Mouse (Mus musculus) megakaryocyte progenitor cell, adult 5-6 weeks (primary cell): ENCODE results near the gene Ntrk2. TPM values are rescaled to one million over a fixed set of nuclear protein-coding genes. Genes with fewer than 3 reads are reported as not detected.

Source experiments
- ATAC-seq: replicated peaks from 2 replicates; pipeline ENCODE4 v1.8.0; 2016; ENCODE audit warnings: mild to moderate bottlenecking, moderate TSS enrichment, inconsistent platforms; ENCODE audit not compliant: poor library complexity
- total RNA-seq, 2 experiments: library from RNA; stranded (forward) in 1 of 2; stranded (reverse) in 1 of 2; fragments of 157-497, 149-512 nt in 1 of 2; fragments of 200-1000 nt in 1 of 2; gene quantifications; 2 replicates each; pipeline versions ENCODE4 v1.2.3 to v1.2.4; 2015 to 2017

The Ntrk2 gene
- total RNA-seq, 2 experiments from 2014 or later = not detected

DNA sequence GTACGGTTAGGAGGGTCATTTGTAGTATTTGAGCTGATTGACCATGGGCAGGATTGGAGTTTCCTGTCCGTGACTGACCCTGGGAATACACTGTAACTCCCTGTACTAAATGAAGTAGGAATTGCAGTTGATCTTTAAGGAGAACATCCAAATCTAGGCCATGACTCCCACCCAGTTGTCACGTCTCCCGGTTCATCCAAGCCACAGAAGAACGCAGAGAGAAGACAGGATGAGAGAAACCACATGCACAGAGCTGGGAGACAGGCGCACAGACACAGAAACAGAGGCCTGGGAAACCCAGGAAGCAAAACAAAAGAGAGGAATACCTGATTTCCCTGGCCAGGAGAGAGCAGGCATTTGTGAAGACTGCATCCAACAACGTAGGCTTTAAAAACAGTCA is 117.1 kb downstream of the Ntrk2 start:
- no peak for ATAC-seq

DNA sequence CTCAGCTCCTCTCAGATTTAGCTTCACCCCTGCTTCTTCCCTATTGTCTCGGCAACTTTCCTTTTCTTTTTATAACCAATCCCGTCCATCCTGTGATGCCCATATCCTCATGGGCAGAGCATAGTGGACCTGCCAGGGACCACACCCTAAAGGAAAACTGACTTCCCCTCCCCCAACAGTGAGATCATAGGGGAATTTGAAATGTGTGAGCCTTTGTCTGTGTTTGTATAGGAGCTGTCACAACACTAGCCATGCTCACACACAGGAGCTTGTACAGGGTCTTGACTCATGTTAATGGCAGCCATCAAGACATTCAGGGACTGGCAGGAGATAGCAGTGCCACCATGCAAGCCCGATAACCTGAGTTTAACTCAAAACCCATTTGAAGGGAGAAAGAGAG is 118.1 kb downstream of the Ntrk2 start:
- ATAC-seq = no peak

DNA sequence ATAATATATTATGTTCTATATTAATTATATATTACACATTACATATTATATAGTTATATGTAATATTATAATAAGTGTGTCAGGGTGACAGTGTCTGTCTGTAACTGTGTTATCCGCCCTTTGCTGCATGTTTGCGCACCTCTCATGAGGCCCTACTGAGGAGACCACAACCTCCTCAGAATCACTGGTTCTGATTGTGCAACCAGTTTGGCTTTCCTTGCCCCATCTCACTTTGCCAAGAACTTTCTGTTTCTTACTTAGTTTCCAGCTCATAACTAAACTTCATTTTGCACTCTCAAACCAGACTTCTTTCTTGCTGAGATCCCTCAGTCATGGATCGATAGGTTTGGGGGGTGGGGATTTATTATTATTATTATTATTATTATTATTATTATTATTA is 120.8 kb downstream of the Ntrk2 start:
- no peak for ATAC-seq

DNA sequence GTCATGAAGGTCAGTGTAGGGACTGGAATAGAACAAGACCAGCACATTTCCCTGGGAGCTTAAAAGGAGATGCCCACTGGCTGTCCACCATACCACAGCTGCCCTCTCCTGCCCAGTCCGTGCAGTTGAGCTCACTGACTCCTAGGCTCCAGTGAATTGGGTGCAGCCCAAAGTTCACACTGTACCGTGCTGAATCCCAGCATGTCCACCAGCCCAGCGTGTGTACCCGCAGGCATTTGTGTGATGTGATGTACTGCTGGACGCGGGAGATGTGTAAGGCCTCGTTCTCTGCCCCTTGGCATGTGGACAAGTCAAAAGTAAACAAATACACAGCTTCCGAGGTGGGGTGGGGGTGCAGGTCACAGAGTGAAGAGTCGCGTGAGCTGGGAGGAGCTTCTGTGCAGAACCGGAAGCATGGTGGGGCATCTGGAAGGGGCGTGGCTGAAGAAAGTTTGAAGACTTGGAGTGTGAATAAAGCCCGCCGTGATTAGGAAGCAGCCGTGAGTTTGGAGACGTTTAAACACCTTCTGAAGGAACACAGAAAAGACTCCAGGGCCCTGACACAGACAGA is 121.4 kb downstream of the Ntrk2 start:
- ATAC-seq = no peak

DNA sequence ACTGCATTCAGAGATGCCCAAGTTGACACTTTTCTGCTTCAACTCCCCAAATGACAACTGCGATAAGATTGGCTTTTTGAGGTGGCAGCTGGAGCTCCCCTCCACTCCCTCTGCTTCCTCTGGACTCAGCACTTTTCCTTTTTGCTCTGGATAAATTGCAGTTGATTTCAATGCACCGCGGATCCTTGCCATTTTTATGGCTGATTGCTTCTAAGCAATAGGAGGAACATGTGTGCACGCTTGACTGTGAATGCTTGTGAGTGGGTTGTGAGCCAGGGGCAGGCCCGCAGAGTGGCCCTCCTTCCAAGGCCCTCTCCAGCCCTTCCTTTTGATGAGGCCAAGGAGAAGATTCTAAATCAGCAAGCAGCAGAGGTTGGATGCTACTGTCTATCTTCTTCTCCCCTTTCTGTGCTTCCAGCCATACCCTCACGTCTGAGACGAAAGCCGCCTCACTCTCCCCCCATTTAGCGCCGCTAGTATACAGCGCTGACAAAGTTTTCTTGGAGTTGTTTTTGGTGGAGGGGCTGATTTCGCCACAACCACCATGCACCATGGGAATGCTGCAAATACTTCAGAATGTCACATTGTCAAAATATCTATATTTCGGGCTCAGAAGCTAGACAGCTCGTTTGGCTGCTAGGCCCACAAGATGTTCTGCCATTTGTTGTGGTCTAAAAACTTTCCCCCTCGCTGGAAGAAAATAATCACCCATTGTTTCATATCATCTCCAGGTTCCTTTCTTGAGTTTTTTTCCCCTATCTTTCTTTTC is 122.5 kb downstream of the Ntrk2 start:
- ATAC-seq = no peak

DNA sequence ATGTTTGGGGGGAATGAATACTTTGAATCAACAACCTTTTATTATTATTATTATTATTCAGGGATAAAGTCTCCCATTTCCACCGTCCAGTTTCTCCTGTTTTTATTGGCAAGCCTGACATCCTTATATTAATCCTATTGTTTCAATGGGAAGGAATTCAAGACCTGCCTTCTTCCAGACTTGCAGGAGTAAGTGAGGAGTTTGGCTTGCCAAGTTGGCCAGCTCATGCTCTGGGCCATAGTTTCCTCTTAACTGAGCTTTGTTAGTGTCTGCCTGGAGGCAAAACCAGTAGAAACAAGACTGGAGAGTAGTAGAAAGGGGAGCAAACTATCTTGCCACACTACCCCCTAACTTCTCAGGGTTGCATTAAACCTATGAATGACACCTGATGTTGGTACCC is 123.8 kb downstream of the Ntrk2 start:
- no peak for ATAC-seq

DNA sequence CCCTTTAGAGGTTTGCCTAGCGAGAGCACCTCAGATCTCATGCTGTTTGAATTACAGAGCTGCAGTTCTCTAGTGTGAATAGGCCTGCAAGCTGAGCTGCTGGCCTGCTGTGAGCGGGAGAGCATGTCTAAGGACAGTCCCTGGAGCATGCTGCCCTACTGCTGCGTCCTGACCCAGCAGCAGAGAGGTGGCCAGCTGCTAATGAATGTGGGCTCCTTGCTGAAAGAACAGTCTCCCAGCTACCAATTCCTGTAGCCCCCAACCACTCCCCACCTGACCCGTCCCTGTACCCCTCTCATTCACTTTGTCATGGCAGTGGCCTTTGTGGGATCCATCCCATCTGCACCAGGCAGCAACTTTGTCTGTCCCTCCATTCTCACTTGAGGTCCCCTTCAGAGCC is 126.8 kb downstream of the Ntrk2 start:
- ATAC-seq = no peak

DNA sequence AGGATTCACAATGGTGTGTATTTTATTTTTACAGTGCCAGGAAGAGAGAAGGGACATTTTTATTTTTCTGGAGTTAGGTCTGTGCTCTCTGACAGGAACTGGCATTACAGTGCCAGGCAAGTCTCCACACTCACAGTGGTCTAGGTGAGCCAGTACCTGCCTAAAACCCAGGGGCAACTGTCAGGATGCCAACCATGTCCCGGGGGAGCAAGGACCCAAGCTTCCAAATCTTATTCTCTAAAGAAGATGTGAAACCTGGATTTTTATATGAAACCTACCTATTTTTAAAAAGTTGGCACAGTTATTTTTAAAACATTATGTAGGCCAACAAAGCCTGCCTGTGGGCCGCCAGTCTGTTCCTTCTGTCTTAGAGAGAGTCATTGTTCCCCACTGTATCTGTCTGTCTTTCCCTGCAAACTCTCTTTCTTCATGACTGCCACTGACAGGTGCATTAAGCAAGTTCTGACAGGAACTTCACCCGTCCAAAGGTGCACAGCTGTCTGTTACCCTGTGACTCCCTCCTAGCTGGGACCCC is 128.3 kb downstream of the Ntrk2 start:
- no peak for ATAC-seq

DNA sequence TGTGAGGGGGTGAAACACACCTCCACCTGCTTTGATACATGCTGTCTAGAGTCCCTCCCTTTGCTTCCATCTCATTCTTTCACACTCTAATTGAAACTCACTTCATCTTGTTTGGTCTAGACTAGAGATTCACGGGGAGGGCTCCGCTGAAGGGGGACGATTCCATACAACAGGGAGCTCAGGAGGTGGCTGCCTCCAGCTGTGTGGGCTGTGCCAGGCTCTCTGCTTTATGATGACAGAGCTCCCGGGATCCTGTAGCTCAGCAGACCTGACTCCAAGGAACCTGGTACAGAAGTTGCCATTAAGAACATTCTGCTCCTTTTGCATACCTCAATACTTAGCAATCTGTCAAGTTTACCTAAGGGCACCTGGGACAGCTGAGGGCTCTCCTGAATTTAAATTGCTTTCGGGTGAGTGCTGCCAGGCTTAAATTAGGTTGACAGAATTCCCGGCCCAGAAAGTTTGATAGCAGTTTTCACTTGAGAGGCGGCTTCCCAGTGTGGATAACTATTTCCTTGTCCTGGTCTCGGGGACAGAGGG is 129.7 kb downstream of the Ntrk2 start:
- ATAC-seq = no peak

DNA sequence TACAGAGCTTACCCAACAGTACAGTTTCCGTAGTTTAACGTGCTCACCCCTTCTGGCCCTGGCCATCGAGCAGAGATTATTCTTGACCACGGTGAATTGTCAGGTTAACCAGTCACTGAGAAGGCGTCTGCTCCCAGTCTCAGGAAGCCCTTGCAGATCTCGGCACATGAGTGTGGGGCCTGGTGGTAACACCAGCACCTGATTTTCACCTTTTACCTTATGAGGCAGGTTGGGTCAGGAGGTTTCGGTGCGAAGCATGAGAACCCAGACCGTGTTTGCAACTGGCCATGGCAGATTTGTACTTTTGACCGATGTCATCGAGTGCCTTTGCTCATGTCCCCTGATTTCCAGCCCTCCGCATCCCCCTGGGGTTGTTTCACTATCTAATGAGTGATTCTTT is 131.5 kb downstream of the Ntrk2 start:
- ATAC-seq = no peak

DNA sequence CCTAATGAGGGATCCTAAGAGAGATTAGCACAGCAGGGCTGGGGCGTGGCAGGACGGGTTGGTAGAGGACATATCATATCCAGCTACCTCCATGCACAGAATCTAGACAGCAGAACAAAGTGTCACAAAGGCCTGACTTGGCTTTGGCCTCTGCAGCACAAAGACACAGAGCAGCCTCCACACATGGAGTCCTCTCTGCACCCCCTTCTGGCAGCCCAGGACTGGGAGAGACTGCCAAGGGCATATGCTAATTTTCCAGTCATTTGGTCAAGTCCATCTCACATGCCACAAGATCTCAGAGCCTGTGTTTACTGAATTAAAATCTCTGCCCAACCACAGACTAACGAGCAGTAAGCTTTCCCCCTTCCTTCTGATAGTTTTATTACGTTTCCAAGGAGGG is 132.1 kb downstream of the Ntrk2 start:
- ATAC-seq = no peak

DNA sequence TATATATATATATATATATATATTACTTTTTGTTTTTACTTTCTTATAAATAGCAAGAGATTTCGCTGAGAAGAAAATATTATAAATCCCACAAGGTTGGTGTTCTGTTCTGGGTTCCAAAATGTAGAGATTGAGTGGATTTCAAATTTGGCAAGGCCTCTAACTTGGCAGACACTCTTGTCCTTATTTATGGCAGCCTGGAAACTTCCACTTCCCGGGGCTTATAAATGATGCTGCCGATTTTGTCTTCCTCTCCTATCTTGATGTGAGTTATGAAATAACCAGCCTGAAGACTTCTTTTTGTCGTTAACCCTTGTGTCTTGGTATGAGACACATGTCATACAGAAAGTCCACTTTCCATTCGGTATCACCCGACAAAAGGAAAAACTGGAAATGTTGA is 133.8 kb downstream of the Ntrk2 start:
- no peak for ATAC-seq

DNA sequence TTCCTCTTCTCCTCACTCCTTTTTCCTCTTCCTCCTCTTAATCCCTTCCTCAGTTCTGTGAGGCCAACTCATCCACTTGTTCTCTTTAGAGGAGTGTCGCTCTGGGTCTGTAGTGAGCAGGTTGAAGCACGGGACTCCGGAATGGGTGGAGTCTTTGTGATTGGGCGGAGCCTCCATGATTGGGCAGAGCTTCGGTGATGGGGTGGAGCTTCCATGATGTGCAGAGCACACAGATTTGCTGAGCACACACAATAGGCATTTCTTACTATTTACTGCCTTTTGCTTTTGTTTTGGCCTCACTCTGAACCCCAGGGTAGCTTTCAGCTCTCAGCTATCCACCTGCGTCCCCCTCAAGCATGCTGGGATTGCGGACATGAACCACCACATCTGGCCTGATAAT is 134.4 kb downstream of the Ntrk2 start:
- no peak for ATAC-seq

DNA sequence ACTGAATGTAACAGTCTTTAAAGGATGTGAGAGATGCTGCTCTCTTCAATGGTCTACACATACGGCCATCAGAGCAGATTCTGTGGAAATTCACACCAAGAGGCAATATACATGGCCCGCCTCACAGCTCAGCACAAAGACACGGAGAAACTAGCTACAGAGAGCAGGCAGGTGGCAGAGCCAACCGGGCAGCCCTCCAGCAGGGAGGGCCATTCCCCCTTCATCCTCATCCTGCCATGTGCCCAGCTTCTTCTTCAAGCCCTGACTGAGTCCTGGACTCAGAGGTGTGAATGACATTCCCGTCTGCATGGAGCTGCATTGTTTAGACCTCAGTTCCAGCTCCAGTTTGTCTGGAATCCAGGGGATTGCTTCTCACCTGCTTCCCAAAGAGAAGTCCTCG is 139.4 kb downstream of the Ntrk2 start:
- ATAC-seq = no peak

DNA sequence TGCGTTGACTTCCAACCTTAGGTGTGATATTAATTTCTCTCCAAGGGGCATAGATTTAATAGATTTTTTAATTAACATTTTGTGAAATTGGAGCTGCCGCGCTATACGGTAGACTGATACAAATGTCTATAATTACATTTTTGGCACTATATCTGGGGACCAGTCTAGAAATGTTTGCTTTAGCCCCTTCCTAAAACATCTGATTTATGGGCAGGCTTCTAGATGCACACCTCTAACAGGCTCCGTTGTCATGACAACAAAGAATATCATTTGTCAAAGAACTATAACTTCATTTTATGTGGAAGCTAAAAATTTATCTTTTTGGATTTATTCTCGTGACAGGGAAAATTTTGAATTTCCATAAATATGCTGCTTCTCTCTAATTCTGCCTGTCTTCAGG is 140.2 kb downstream of the Ntrk2 start:
- no peak for ATAC-seq

DNA sequence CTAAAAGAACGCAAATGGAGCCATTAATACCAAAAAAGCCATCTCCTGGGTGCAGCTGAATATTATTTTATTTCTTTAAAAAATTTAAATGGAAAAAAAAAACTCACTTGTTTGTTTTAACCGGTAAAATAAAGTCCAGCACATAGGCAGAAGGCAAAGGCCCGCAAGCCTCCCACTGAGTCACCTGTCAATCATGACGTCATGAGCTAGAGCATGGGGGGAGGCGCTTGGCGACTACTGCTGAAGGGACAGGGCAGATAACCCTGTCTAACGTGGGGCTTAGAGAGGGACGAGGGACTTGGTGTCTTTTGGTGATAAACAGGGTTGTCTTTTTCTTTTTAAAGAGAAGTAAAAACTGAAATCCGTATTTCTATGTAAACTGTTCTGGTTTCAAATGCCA is 140.7 kb downstream of the Ntrk2 start:
- no peak for ATAC-seq

DNA sequence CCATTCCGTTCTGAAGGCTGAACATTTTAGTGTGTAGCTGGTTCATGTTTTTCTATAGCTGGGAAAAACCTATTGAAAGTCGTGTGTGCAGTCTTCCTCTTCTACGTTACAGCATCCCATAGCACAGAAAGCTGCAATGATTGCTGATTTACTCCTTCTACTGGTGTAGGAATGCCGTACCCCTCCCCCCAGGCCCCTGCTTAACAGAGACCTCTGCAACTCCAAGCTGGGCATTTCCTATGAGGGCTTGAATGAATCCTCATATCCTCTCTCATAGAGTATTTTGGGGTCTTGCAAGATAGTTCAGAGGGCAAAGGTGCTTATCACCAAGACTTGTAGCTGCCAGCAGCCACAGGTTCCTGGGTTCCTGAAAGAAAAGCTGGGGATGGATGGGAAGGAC is 148.0 kb downstream of the Ntrk2 start:
- ATAC-seq = no peak

DNA sequence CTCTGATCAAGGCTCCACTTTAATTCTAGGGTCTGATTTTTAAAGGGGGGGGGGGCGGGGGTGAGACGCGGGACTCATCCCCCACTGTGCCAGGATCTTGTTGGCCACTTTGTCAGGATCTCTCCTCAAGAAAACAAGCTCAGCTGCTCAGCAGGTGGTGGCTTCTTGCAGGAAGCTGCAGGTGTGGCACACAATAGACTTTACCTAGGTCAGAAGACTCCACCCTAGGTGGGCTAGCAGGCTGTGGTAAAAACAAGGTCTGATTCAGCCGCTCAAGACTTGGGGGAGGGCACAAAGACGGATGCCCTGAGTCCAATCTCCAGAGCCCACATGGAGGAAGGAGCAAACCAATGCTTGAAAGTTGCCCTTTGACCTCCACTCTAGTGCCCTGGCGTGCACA is 148.4 kb downstream of the Ntrk2 start:
- ATAC-seq = no peak

DNA sequence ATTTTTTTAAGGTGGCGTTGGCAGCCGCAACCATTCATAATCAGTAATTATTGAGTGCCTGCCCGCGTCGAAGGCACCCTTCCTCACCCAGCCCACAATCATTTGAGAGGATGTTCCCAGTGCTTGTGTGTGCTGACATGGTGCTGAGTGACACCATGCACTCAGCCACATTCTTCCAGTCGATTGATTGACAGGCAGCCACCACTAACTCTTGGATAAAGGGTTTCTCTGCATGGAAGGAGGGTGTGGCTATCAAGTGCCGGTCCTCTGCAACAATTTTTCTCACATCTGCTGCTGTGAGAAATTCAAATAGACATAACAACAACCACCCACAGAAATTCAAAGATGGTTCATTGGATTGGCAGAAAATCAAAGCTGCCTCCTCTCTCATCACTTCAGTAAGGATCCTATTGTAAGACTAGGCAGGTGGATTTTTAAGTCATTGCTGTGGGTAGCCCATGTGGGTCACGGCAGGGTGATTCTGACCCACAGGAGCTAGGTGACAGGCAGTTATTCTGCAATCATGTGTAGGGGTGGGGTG is 148.9 kb downstream of the Ntrk2 start:
- ATAC-seq = no peak

DNA sequence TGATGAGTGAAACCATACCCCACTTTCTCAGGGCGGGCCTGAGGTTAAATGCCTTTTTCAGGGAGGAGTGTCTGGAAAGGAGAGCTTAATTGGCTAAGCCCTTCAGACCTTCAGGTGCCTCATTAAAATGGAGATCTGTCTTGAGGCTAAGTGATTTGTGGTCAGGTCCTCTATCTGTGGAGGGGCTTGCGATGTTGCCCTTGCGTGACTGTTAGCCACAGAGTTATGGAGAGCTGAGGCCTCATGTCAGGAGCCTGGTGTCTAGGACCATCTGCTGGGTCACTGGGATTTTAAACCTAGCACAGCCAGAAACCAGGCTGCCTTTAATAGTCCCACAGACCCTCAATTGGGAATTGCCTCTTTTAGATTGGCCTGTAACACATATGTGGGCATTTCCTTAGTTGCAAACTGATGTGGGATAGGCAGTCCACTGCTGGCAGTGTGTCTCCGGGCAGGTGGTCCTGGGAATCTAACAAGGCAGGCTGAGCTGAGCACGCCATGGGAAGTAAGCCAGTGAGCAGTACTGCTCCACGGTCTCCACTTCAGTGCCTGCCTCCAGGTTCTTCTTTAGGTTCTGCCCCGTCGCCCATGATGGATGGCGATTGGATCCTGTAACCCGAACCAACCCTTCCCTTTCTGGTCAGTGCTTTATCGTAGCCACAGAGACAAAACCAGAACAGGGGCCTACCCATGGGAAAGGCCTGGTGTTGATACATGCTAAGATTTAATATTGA is 152.0 kb downstream of the Ntrk2 start:
- ATAC-seq = no peak

DNA sequence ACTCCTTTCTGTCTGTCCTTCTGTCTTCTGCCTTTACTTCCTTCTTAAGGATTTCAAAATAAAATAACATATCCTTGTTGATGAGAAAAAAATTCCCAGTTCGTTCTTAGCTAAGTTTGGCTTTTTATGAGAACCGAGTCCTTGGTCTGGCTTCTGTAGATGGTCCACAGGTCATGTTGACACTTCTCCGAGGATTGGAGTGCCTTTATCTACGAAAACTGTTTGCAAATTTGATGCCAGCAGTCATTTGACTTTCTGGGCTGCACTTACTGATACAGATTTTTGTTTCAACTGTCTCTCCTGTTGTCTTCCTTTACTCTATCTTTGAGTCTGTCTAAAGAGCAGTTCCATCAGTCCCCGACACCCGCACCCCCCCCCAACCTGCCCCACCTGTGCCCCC is 154.0 kb downstream of the Ntrk2 start:
- ATAC-seq = no peak
